Mouse (Mus musculus): ENCODE measurements around the gene Gm2431.
"Not testable (repeated sequence)": the region's sequence is repeated elsewhere in the genome, so short reads cannot be mapped to it uniquely, and the experiment has no call there.

DNA sequence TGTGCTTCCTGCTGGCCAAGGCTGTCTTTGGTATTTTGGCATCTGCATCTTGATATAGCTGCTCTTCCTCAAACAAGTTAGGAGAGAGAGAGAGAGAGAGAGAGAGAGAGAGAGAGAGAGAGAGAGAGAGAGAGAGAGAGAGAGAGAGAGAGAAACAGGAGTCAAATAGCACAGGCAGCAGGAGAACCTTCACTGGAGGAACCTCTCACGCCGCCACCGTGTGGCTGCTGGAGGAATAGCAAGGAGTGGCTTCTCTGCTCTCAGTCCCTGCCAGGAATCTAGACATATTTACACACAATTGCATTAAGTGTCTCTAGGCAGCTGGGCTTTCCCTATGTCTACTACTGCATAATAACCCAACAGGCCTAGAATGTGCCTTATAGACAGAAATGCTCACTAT is 20.0 kb upstream of the Gm2431 start:
- TF ChIP-seq GATA1, TAL1 (IDR thresholded peaks at IDR 0.05; ENCODE audit: low read length): not testable (repeated sequence)
